Mouse (Mus musculus) left cerebral cortex, postnatal 36 days (tissue): ENCODE measurements at regions not wholly inside any gene's neighbourhood (a gene's known extent, or its start where the extent isn't known, plus 50 kb on each side); places are given as distances from the start of the nearest gene placed in this dataset.
A peak's percentile ranks its signal among the peaks of the same experiment; 100 is the strongest.

Experiments
- DNase-seq, 2 experiments: peaks; one replicate each; pipeline ENCODE4 v3.0.0; 2021 to 2022; ENCODE audit warnings: low spot score in 2 of 2, mixed read lengths in 1 of 2
- intact Hi-C: fragments of 180-260 bp; cut with DNase I; formaldehyde crosslinking; loops from one replicate; pipeline ENCODE4 v1.15.1; 2025

GRCm38 (mm10) chr17:59429189-59429588 is 416.0 kb upstream of the Nudt12 start:
- no peak for DNase-seq

GRCm38 (mm10) chr17:59421489-59421888 is 408.3 kb upstream of the Nudt12 start:
- no peak for DNase-seq
- intact Hi-C loops: no loop called here

More at GRCm38 (mm10) chr17:59429189-59429588, 416.0 kb upstream of the Nudt12 start:
- intact Hi-C loops: no loop called here

- no peak for DNase-seq
- intact Hi-C loops: no loop called here
Observed at GRCm38 (mm10) chr17:59409315-59409714, 396.1 kb upstream of the Nudt12 start.

GRCm38 (mm10) chr17:59404525-59404924 is 391.4 kb upstream of the Nudt12 start:
- DNase-seq: no peak
- intact Hi-C loops: no loop called here

- no peak for DNase-seq
- intact Hi-C loops: no loop called here
Observed at GRCm38 (mm10) chr17:59397404-59397803, 384.2 kb upstream of the Nudt12 start.

- intact Hi-C loops: no loop called here
- no peak for DNase-seq
Observed at GRCm38 (mm10) chr17:59383107-59383438, 369.9 kb upstream of the Nudt12 start.

GRCm38 (mm10) chr17:59382225-59383106 is 369.3 kb upstream of the Nudt12 start:
- no peak for DNase-seq
- intact Hi-C loops: no loop called here

GRCm38 (mm10) chr17:59373505-59374106 is 360.4 kb upstream of the Nudt12 start:
- no peak for DNase-seq

GRCm38 (mm10) chr17:59369624-59370541 is 356.7 kb upstream of the Nudt12 start:
- no peak for DNase-seq
- intact Hi-C loops: no loop called here

More at GRCm38 (mm10) chr17:59373505-59374106, 360.4 kb upstream of the Nudt12 start:
- intact Hi-C loops: no loop called here

GRCm38 (mm10) chr17:59365340-59365739 is 352.2 kb upstream of the Nudt12 start:
- DNase-seq: no peak
- intact Hi-C loops: no loop called here

GRCm38 (mm10) chr17:59362110-59362509 is 348.9 kb upstream of the Nudt12 start:
- no peak for DNase-seq

GRCm38 (mm10) chr17:59361119-59361518 is 347.9 kb upstream of the Nudt12 start:
- no peak for DNase-seq
- intact Hi-C loops: no loop called here

More at GRCm38 (mm10) chr17:59362110-59362509, 348.9 kb upstream of the Nudt12 start:
- intact Hi-C loops: no loop called here

- intact Hi-C loops: no loop called here
- DNase-seq: no peak
Observed at GRCm38 (mm10) chr17:59359503-59359902, 346.3 kb upstream of the Nudt12 start.

- peak in 1 of 2 experiments; percentile 4 for DNase-seq
- intact Hi-C loops: no loop called here
Observed at GRCm38 (mm10) chr17:59345526-59345925, 332.4 kb upstream of the Nudt12 start.

- DNase-seq: no peak
- intact Hi-C loops: no loop called here
Observed at GRCm38 (mm10) chr17:59297939-59298338, 284.8 kb upstream of the Nudt12 start.

GRCm38 (mm10) chr17:59281364-59281763 is 268.2 kb upstream of the Nudt12 start:
- intact Hi-C loops: no loop called here
- DNase-seq: no peak

GRCm38 (mm10) chr17:59279811-59280210 is 266.6 kb upstream of the Nudt12 start:
- intact Hi-C loops: no loop called here
- DNase-seq: no peak

- DNase-seq: no peak
- intact Hi-C loops: no loop called here
Observed at GRCm38 (mm10) chr17:59269613-59270012, 256.4 kb upstream of the Nudt12 start.

GRCm38 (mm10) chr17:59249000-59249399 is 235.8 kb upstream of the Nudt12 start:
- no peak for DNase-seq
- intact Hi-C loops: no loop called here

- intact Hi-C loops: no loop called here
- no peak for DNase-seq
Observed at GRCm38 (mm10) chr17:59232251-59232650, 219.1 kb upstream of the Nudt12 start.
